Mouse (Mus musculus) forebrain, embryonic 11.5 days (tissue): ENCODE results near the gene Tex50. TPM values are rescaled to one million over a fixed set of nuclear protein-coding genes. Genes with fewer than 3 reads are reported as not detected.
A peak's percentile ranks its signal among the peaks of the same experiment; 100 is the strongest.

Experiments
- ATAC-seq: fragments of 200-750 bp; cut with Nextera tagmentation; replicated peaks from 2 replicates; pipeline ENCODE4 v1.8.0; 2017; ENCODE audit warnings: moderate TSS enrichment; ENCODE audit not compliant: low FRiP score
- DNase-seq: peaks from one replicate; pipeline ENCODE4 v3.0.0-alpha.2; 2017; ENCODE audit warnings: low spot score
- H3K27ac ChIP-seq: fragments of 300-500 bp; sonication (generic); 2 replicates; pipeline ENCODE4 v1.5.1; 2014; ENCODE audit warnings: low read depth, low read length
- H3K27me3 ChIP-seq: fragments of 300-500 bp; sonication (generic); 2 replicates; pipeline ENCODE4 v1.6.1; 2014; ENCODE audit warnings: mild to moderate bottlenecking, low read length, mixed read lengths; ENCODE audit not compliant: control insufficient read depth, insufficient read depth
- H3K36me3 ChIP-seq: fragments of 300-500 bp; sonication (generic); 2 replicates; pipeline ENCODE4 v1.6.1; 2014; ENCODE audit warnings: mild to moderate bottlenecking, low read length, moderate library complexity, mixed read lengths; ENCODE audit not compliant: control insufficient read depth, insufficient read depth
- H3K4me1 ChIP-seq: fragments of 300-500 bp; sonication (generic); replicated peaks from 2 replicates; pipeline ENCODE4 v1.6.1; 2014; ENCODE audit warnings: low read length, mixed read lengths; ENCODE audit not compliant: control insufficient read depth, insufficient read depth
- H3K4me2 ChIP-seq: fragments of 300-500 bp; sonication (generic); 2 replicates; pipeline ENCODE4 v1.6.1; 2014; ENCODE audit warnings: low read depth, mild to moderate bottlenecking, low read length, moderate library complexity, mixed read lengths; ENCODE audit not compliant: severe bottlenecking
- H3K4me3 ChIP-seq: fragments of 300-500 bp; sonication (generic); 2 replicates; pipeline ENCODE4 v1.5.1; 2014; ENCODE audit warnings: low read depth, low read length
- H3K9ac ChIP-seq: fragments of 300-500 bp; sonication (generic); 2 replicates; pipeline ENCODE4 v1.6.1; 2014; ENCODE audit warnings: low read length
- H3K9me3 ChIP-seq: fragments of 300-500 bp; sonication (generic); 2 replicates; pipeline ENCODE4 v1.6.1; 2016; ENCODE audit warnings: low read length, mixed read lengths; ENCODE audit not compliant: control insufficient read depth
- WGBS: fragments of 180-500 bp; shearing (Covaris S2); extraction: QIAGEN DNeasy Blood & Tissue Kit; methylation state at CpG from one replicate; pipeline ENCODE4 v1.1.7; 2014; 5-methylcytosine and 5-hydroxymethylcytosine counted together
- polyA plus RNA-seq: library from polyadenylated mRNA; unstranded; fragments of >200 nt; fragmentation: Nextera tagmentation; extraction: Ambion mirVana; gene quantifications from 2 replicates; pipeline ENCODE4 v1.2.1, GENCODE M21; 2014

The Tex50 gene
- polyA plus RNA-seq, 1 experiment from 2014 or later, result 0.36 TPM

GRCm38 (mm10) chr1:161140026-161140762 lies 18.9 kb downstream of the Tex50 start:
- no peak overlapping the region for H3K4me2 ChIP-seq
- no peak overlapping the region for H3K4me3 ChIP-seq
- DNase-seq (no peak), ATAC-seq (no peak)
- H3K9me3 ChIP-seq, result no peaks in the 10 kb centered on the region
- H3K9ac ChIP-seq, result no peak overlapping the region
- WGBS, result 85% methylated on average over 9 of the region's 9 CpGs
- H3K4me1 ChIP-seq, result peaks cover 3% of the 10 kb centered on the region; the same call in 1 of the 2 replicates
- H3K27ac ChIP-seq, result no peak overlapping the region
- H3K27me3 ChIP-seq, result no peaks in the 10 kb centered on the region
- H3K36me3 ChIP-seq, result no peaks in the 10 kb centered on the region

DNA sequence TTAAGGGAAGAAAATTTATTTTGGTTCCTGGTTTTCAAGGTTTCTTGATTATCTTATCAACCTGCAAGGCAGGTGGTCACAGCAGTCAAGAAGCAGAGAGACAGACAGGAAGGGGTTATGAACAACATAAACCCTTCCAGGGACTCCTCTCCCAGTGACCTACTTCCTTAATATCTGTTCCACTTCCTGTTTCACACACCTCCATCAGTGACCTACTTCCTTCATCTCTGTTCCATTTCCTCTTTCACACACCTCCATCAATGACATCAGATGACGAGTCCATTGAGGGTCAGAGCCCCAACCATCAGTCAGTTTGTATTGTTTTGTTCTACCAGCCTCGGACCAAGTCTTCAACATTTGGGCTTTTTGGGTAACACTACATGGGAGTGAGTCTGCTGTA lies 19.6 kb downstream of the Tex50 start:
- WGBS, result 82% methylated on average over 2 of the region's 2 CpGs
- DNase-seq, result no peak
- Histone ChIP-seq H3K27ac (no peak overlapping the region), H3K9me3 (no peaks in the 10 kb centered on the region), H3K36me3 (no peaks in the 10 kb centered on the region), H3K4me2 (no peak overlapping the region), H3K4me3 (no peak overlapping the region), H3K27me3 (no peaks in the 10 kb centered on the region), H3K9ac (no peak overlapping the region), H3K4me1 (peaks cover 3% of the 10 kb centered on the region; the same call in 1 of the 2 replicates)
- ATAC-seq, result no peak

- peak; percentile 93 for ATAC-seq
- peak; percentile 94 for DNase-seq
- 2% methylated on average over 41 of the region's 41 CpGs for WGBS
- peak within 1 kb of the TSS; percentile 61 for H3K4me3 ChIP-seq
- 0 out of 2 replicates have a peak, but pooled peaks cover 2% of the 10 kb centered on the region for H3K4me1 ChIP-seq
- no peaks in the 10 kb centered on the region for H3K9me3 ChIP-seq
- H3K27ac ChIP-seq, result no peak within 1 kb of the TSS
- H3K27me3 ChIP-seq, result no peaks in the 10 kb centered on the region
- H3K36me3 ChIP-seq, result no peaks in the 10 kb centered on the region
- H3K9ac ChIP-seq, result peak within 1 kb of the TSS; percentile 77
- peak within 1 kb of the TSS; percentile 79 for H3K4me2 ChIP-seq
Observed at GRCm38 (mm10) chr1:161130726-161131664, 28.1 kb downstream of the Tex50 start, which contains the start of gene Klhl20. Klhl20 (minus strand) TSS chr1:161131511.

- Histone ChIP-seq H3K4me3 (no peak overlapping the region), H3K4me1 (0 out of 2 replicates have a peak, but pooled peaks cover 2% of the 10 kb centered on the region), H3K9me3 (no peaks in the 10 kb centered on the region), H3K27ac (no peak overlapping the region), H3K4me2 (no peak overlapping the region), H3K36me3 (no peaks in the 10 kb centered on the region), H3K9ac (no peak overlapping the region), H3K27me3 (no peaks in the 10 kb centered on the region)
- ATAC-seq (no peak), DNase-seq (no peak)
- 72% methylated on average over 1 of the region's 1 CpGs for WGBS
Observed at GRCm38 (mm10) chr1:161126461-161126860, 32.7 kb downstream of the Tex50 start.

DNA sequence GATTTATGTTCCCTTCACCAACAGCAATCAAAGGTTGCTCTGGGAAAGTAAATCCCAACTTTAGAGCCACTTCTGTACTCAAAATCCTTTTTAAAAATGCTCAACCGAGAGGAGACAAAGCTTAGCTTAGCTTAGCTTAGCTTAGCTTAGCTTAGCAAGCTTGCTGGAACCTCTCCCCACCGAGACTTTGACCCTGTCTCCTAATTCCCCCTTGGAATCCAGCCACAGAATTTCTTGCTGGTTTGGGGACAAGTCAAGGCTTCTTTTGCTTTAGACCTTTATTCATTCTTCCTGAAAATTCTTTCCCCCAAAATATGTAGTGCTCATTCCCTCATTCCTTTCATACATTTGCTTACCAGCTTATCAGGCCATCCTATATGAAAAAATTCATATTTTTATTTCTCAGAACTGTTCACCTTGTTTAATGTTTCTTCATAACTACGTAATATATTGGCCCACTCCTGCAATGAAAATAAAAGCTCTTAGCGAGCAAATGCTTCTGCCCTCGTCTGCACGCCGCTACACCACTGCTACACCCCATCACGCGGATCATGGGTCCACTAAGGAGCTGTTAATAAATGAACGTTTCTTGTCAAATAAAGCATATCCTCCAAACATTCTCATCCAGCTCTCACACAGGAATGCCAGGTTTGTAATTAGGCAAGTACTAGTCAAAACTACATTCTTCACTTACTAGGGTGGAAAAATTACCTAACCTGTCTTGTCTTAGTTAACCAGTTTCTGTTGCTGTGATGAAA lies 36.3 kb downstream of the Tex50 start:
- WGBS, result 89% methylated on average over 10 of the region's 10 CpGs
- Histone ChIP-seq H3K4me1 (no peaks in the 10 kb centered on the region), H3K36me3 (no peaks in the 10 kb centered on the region), H3K4me2 (no peak overlapping the region), H3K9ac (no peak overlapping the region), H3K9me3 (no peaks in the 10 kb centered on the region), H3K27me3 (no peaks in the 10 kb centered on the region), H3K27ac (no peak overlapping the region), H3K4me3 (no peak overlapping the region)
- ATAC-seq (no peak), DNase-seq (no peak)

GRCm38 (mm10) chr1:161114591-161114990 lies 44.5 kb downstream of the Tex50 start:
- H3K9me3 ChIP-seq, result no peaks in the 10 kb centered on the region
- no peak overlapping the region for H3K4me2 ChIP-seq
- no peaks in the 10 kb centered on the region for H3K4me1 ChIP-seq
- DNase-seq (no peak), ATAC-seq (no peak)
- no peaks in the 10 kb centered on the region for H3K36me3 ChIP-seq
- H3K9ac ChIP-seq, result no peak overlapping the region
- H3K4me3 ChIP-seq, result no peak overlapping the region
- no peak overlapping the region for H3K27ac ChIP-seq
- H3K27me3 ChIP-seq, result no peaks in the 10 kb centered on the region

GRCm38 (mm10) chr1:161109216-161109615 lies 49.9 kb downstream of the Tex50 start:
- DNase-seq, result no peak
- Histone ChIP-seq H3K27ac (no peak overlapping the region), H3K4me3 (no peak overlapping the region), H3K9ac (no peak overlapping the region), H3K4me1 (no peaks in the 10 kb centered on the region), H3K27me3 (no peaks in the 10 kb centered on the region), H3K36me3 (no peaks in the 10 kb centered on the region), H3K9me3 (no peaks in the 10 kb centered on the region), H3K4me2 (no peak overlapping the region)
- 92% methylated on average over 8 of the region's 8 CpGs for WGBS
- ATAC-seq, result no peak
